Mouse (Mus musculus) retina, adult 2 months (tissue): ENCODE results near the gene Helt.
"Not testable (repeated sequence)": the region's sequence is repeated elsewhere in the genome, so short reads cannot be mapped to it uniquely, and the experiment has no call there.

ENCODE experiments used
- DNase-seq: peaks from one replicate; pipeline ENCODE4 v3.0.0-alpha.2; 2012; ENCODE audit warnings: low read depth, low spot score

Helt gene

GRCm38 (mm10) chr8:46296551-46296950 is 2.1 kb upstream of the Helt start:
- no peak for DNase-seq

- DNase-seq: no peak
Observed at GRCm38 (mm10) chr8:46295951-46296350, 1.5 kb upstream of the Helt start.

- no peak for DNase-seq
Observed at GRCm38 (mm10) chr8:46295101-46295534, 647 bp upstream of the Helt start.

GRCm38 (mm10) chr8:46293741-46294151 is 725 bp downstream of the Helt start:
- no peak for DNase-seq

- no peak for DNase-seq
Observed at GRCm38 (mm10) chr8:46293201-46293600, 1.3 kb downstream of the Helt start.

GRCm38 (mm10) chr8:46291931-46292675 is 2.4 kb downstream of the Helt start:
- DNase-seq: no peak

GRCm38 (mm10) chr8:46289274-46289673 is 5.2 kb downstream of the Helt start:
- DNase-seq: no peak

GRCm38 (mm10) chr8:46288021-46288420 is 6.5 kb downstream of the Helt start:
- DNase-seq: no peak

- DNase-seq: no peak
Observed at GRCm38 (mm10) chr8:46285980-46286379, 8.5 kb downstream of the Helt start.

GRCm38 (mm10) chr8:46281536-46281935 is 12.9 kb downstream of the Helt start:
- DNase-seq: peak; percentile 40

GRCm38 (mm10) chr8:46276939-46277338 is 17.5 kb downstream of the Helt start:
- no peak for DNase-seq

GRCm38 (mm10) chr8:46270741-46271140 is 23.7 kb downstream of the Helt start:
- DNase-seq: no peak

- DNase-seq: no peak
Observed at GRCm38 (mm10) chr8:46270147-46270546, 24.3 kb downstream of the Helt start.

GRCm38 (mm10) chr8:46266801-46267200 is 27.7 kb downstream of the Helt start:
- no peak for DNase-seq

- not testable (repeated sequence) for DNase-seq
Observed at GRCm38 (mm10) chr8:46264206-46264605, 30.3 kb downstream of the Helt start.

GRCm38 (mm10) chr8:46257921-46258682 is 36.4 kb downstream of the Helt start:
- no peak for DNase-seq

GRCm38 (mm10) chr8:46252456-46252855 is 42.0 kb downstream of the Helt start:
- DNase-seq: no peak

- no peak for DNase-seq
Observed at GRCm38 (mm10) chr8:46251561-46251960, 42.9 kb downstream of the Helt start.

- DNase-seq: no peak
Observed at GRCm38 (mm10) chr8:46246346-46246745, 48.1 kb downstream of the Helt start.

- DNase-seq: no peak
Observed at GRCm38 (mm10) chr8:46242946-46243345, 51.5 kb downstream of the Helt start.
